Mouse (Mus musculus): ENCODE data around the gene Pacs2. TPM values are rescaled to one million over a fixed set of nuclear protein-coding genes. Genes with fewer than 3 reads are reported as not detected.

Pacs2 gene
- polyA plus RNA-seq, 1 experiment from 2014 or later, result 13.3 TPM

DNA sequence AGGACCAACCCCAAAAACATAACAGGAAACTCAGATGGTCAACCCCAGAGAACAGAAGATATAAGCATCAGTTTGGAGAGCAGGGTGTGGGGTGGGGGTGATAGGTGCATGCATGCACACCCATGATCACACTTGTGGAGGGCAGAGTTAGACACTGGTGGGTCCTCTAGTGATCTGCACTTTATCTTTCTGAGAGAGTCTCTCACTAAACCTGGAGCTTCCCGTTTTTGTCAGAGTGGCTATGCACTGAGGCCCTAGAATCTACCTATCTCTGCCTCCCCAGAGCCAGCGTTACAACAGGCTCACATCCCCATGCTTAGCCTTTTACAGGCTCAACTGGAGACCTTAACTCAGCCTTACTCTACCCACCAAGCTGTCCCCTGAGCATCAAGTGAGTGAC is 22.9 kb upstream of the Pacs2 start:
- WGBS, result 91% methylated on average over 2 of the region's 2 CpGs
- no peaks in the 10 kb centered on the region for H3K27me3 ChIP-seq
- no peak overlapping the region for H3K4me2 ChIP-seq
- peaks cover 61% of the 10 kb centered on the region for H3K36me3 ChIP-seq
- peaks cover 4% of the 10 kb centered on the region; the same call in 1 of the 2 replicates for H3K4me1 ChIP-seq
- no peak for ATAC-seq (ENCODE audit: insufficient number of reproducible peaks, insufficient read depth, low FRiP score, low TSS enrichment, low read depth)
- H3K9ac ChIP-seq, result no peak overlapping the region
- peak overlapping the region; percentile 60; the same call in 1 of the 2 replicates for H3K27ac ChIP-seq
- no peak overlapping the region for H3K4me3 ChIP-seq
- H3K9me3 ChIP-seq, result no peaks in the 10 kb centered on the region

DNA sequence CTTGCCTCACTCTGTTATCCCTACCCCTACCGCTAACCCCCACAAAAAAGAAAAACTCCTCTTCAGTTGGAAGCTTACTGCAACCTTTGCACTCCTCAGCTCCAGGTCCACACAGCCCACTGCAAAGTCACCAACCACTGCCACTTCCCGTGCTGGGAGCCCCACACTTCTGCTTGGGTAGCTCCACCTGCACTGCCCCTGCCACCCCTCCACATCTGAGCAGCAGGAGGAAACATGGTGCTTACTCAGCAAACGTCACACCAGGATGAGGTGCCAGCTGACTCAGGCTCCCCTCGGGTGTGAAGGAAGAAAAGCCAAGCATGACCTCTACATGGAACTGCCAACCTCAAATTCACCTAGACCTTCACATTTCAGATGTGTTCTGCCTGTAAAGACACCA is 20.2 kb upstream of the Pacs2 start:
- Histone ChIP-seq H3K4me1 (peaks cover 17% of the 10 kb centered on the region), H3K4me2 (no peak overlapping the region), H3K27ac (no peak overlapping the region), H3K4me3 (no peak overlapping the region), H3K9ac (no peak overlapping the region), H3K27me3 (no peaks in the 10 kb centered on the region), H3K9me3 (no peaks in the 10 kb centered on the region), H3K36me3 (peaks cover 47% of the 10 kb centered on the region)
- no peak for ATAC-seq (ENCODE audit: insufficient number of reproducible peaks, insufficient read depth, low FRiP score, low TSS enrichment, low read depth)
- 78% methylated on average over 4 of the region's 4 CpGs for WGBS

DNA sequence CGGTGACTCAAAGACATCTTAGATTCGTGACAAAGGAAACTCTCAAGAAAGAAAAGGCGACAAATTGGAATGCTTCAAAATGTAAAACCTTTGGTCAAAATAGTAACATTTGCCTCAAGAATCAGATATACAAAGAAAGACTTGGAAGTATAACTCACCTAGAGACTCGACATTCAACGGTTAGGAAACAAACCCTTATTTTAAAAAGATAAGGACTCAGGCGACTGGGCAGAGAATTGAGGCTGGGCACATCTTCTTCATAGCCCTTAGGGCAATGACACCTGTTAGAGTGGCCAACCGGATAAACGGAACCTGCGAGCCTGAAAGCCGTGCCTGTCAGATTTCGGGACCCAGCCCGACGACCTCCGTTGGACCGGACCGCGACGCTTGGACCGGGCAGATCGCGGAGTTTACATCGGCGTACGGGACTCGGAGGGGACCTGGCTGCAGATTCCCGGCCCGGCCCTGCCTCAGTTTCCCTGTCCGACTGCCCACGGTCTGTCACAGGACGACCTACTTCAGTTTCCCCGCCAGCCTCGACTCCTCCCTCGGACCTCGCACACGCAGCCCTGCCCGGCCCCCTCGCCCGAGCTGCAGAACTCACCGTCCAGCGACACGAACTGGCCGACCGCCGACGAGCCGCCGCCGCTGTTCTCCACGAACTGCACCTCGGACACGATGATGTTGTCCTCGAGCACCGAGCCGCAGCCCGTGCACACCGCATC is 14.6 kb upstream of the Pacs2 start:
- Histone ChIP-seq H3K4me3 (peak overlapping the region; percentile 92), H3K9ac (peak overlapping the region; percentile 97), H3K27me3 (no peaks in the 10 kb centered on the region), H3K4me1 (peaks cover 21% of the 10 kb centered on the region), H3K9me3 (no peaks in the 10 kb centered on the region), H3K4me2 (peak overlapping the region; percentile 82), H3K36me3 (peaks cover 21% of the 10 kb centered on the region), H3K27ac (peak overlapping the region; percentile 95)
- ATAC-seq (ENCODE audit: insufficient number of reproducible peaks, insufficient read depth, low FRiP score, low TSS enrichment, low read depth), result no peak
- WGBS, result 2% methylated on average over 53 of the region's 56 CpGs

DNA sequence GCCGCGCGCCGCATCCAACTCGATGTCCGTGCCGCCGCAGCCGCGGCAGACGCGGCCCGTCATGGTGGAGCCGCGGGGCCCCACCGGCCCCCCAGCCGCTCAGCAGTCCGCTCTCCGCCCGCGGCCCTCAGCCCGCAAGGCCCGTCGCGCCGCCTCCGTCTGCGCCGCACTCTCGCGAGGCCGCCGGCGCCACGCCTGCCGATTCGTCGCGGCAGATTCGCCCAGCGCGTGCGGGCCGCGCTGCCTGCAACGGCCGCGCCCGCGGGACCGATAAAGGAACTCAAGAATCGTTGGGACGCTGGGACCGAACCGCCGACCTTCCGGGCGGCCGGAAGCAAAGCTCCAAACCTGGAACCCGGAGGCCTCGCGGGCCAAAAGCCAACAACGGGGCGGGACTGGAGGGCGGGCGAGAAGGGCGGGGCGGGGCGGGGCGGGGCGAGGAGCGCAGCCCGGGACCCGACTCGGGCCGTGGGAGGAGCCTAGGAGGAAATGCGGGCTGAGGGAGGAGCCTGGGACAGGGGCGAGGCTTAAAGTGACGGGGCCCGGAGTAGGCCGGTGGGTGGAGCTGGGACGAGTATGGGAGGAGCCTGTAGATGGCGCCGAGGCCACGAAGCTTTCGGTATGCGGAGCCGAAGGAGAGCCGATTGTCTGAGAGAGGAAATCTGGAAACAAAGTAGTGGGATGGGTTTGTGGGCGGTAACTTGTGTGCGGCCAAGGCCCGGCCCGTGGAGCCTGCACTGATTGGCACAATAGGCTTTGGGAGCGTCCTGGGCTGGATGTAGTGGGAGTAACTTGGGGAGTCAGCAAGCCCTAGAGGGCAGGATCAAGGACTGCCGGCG is 13.8 kb upstream of the Pacs2 start, which contains the start of gene Brf1:
TSS of gene Brf1 (minus strand) at position 411 of the 839 bp plus-strand sequence.
- H3K9ac ChIP-seq, result peak within 1 kb of the TSS; percentile 97
- no peaks in the 10 kb centered on the region for H3K9me3 ChIP-seq
- no peaks in the 10 kb centered on the region for H3K27me3 ChIP-seq
- peaks cover 21% of the 10 kb centered on the region for H3K4me1 ChIP-seq
- peak; percentile 97 for ATAC-seq (ENCODE audit: insufficient number of reproducible peaks, insufficient read depth, low FRiP score, low TSS enrichment, low read depth)
- peaks cover 15% of the 10 kb centered on the region for H3K36me3 ChIP-seq
- H3K4me2 ChIP-seq, result peak within 1 kb of the TSS; percentile 82
- under 1% methylated on average over 94 of the region's 96 CpGs for WGBS
- H3K4me3 ChIP-seq, result peak within 1 kb of the TSS; percentile 92
- H3K27ac ChIP-seq, result peak within 1 kb of the TSS; percentile 95

DNA sequence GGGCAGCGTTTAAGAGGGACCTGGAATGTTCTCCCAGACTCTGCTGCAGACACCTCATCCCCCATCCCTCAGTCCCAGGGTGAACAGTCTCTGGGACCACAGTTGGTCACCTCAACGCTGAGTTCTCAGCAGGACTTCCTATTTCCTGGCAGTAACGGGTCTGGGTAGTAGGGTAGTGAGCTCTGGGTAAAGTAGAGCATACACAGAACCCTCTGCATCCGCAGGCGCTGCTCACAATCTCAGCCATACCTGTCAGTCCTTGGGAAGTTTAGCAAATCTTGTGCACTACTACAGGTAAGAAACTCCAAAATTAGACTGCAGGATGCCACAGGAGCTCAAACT is 13.2 kb upstream of the Pacs2 start:
- Histone ChIP-seq H3K4me3 (peak overlapping the region; percentile 92), H3K36me3 (peaks cover 10% of the 10 kb centered on the region), H3K4me2 (peak overlapping the region; percentile 82), H3K9ac (peak overlapping the region; percentile 97), H3K9me3 (no peaks in the 10 kb centered on the region), H3K27ac (peak overlapping the region; percentile 95), H3K4me1 (peaks cover 21% of the 10 kb centered on the region), H3K27me3 (no peaks in the 10 kb centered on the region)
- 3% methylated on average over 5 of the region's 5 CpGs for WGBS
- ATAC-seq (ENCODE audit: insufficient number of reproducible peaks, insufficient read depth, low FRiP score, low TSS enrichment, low read depth), result no peak; the same call in 1 of the 2 replicates

DNA sequence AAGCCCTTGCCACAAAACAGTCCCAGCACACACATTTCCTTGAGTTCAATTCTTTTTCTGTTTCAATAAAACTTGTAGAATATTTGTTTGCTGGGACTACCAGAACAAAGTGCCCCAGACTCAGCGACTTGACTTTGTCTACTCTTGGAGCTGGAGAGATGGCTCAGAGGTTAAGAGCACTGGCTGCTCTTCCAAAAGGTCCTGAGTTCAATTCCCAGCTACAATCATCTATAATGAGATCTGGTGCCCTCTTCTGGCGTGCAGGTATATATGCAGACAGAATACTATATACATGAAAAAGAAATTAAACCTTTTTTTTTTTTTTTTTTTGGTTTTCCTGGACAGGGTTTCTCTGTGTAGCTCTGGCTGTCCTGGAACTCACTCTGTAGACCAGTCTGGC is 11.6 kb upstream of the Pacs2 start:
- Histone ChIP-seq H3K27me3 (no peaks in the 10 kb centered on the region), H3K4me3 (no peak overlapping the region), H3K9ac (no peak overlapping the region), H3K27ac (no peak overlapping the region), H3K9me3 (no peaks in the 10 kb centered on the region), H3K36me3 (no peaks in the 10 kb centered on the region), H3K4me2 (no peak overlapping the region), H3K4me1 (peaks cover 21% of the 10 kb centered on the region)
- 40% methylated on average over 2 of the region's 2 CpGs for WGBS
- no peak for ATAC-seq (ENCODE audit: insufficient number of reproducible peaks, insufficient read depth, low FRiP score, low TSS enrichment, low read depth)

DNA sequence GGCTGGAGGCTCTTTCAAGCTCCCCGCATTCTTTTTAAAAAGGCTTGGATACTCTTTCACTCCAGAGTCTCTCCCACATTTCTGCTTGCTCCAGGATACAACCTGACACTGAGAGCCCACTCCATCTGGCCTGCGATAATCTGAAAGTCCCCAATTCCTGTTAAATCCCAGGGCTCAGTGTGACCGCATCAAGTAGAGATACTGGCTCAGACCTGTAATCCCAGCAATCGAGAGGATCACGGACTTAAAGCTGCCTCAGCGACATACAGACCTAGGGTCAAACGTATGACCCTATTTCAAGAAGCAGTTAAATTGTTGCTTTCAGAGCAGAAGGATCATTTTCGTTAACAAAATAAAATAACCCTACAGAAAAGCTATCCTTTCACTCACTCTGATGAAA is 10.3 kb upstream of the Pacs2 start:
- Histone ChIP-seq H3K27me3 (no peaks in the 10 kb centered on the region), H3K4me1 (peaks cover 10% of the 10 kb centered on the region), H3K9me3 (no peaks in the 10 kb centered on the region), H3K4me2 (no peak overlapping the region), H3K4me3 (no peak overlapping the region), H3K9ac (no peak overlapping the region), H3K27ac (no peak overlapping the region), H3K36me3 (no peaks in the 10 kb centered on the region)
- no peak for ATAC-seq (ENCODE audit: insufficient number of reproducible peaks, insufficient read depth, low FRiP score, low TSS enrichment, low read depth)
- WGBS, result 69% methylated on average over 8 of the region's 8 CpGs

DNA sequence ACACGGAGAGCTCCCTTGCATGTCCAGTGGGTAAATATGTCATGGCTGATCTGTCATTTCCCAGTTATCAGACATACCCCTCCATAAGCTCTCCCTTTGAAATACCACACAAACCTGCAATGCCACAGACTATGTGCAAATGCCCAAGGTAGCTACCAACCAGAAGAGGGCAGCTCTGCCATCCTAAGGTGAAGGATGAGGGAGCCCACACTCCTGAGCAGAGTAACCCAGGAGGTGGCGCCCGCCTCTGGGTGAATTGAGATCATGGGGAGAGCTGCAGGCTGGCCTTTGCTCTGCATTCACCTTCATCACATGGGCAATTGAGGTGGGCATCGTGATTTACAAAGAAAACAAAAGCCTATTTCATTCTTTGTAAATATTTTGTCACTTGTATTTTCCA is 9.3 kb upstream of the Pacs2 start:
- Histone ChIP-seq H3K27me3 (no peaks in the 10 kb centered on the region), H3K4me2 (no peak overlapping the region), H3K4me3 (no peak overlapping the region), H3K27ac (no peak overlapping the region), H3K36me3 (no peaks in the 10 kb centered on the region), H3K9me3 (no peaks in the 10 kb centered on the region), H3K4me1 (peaks cover 7% of the 10 kb centered on the region), H3K9ac (no peak overlapping the region)
- WGBS, result 37% methylated on average over 4 of the region's 4 CpGs
- ATAC-seq (ENCODE audit: insufficient number of reproducible peaks, insufficient read depth, low FRiP score, low TSS enrichment, low read depth), result no peak

DNA sequence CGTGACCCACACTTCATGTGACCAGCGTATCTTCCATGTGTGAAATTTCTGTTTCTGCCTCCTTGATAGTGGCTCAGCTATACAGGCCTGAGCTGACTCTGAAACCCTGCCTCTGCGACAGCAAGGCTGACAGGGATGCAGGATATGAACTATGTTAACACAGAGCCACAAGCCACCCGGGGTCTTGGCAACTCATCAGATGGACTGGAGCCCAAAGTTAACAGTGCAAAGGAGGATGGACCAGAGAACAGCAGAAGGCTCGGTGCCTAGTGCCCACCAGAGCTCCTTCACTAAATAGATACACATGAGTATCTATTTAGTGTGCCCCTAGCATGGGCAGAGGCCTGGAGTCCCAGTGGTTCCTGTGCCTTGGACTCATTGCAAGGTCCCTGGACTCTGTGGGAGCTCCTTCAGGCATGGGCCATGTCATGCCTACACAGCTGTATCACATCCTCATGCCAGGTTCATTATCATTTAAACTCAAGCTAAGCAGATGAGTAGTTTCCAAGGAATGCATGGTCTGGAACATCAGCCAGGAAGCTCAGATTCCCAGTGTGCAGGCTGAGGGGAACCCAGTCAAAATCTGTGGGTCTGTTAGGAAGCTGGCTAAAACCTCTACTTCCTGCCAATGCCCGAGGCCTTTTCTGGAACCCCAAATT is 2.5 kb upstream of the Pacs2 start:
- ATAC-seq (ENCODE audit: insufficient number of reproducible peaks, insufficient read depth, low FRiP score, low TSS enrichment, low read depth), result no peak
- Histone ChIP-seq H3K9ac (no peak overlapping the region), H3K4me1 (peaks cover 30% of the 10 kb centered on the region), H3K4me3 (no peak overlapping the region), H3K4me2 (no peak overlapping the region), H3K27me3 (no peaks in the 10 kb centered on the region), H3K9me3 (no peaks in the 10 kb centered on the region), H3K27ac (no peak overlapping the region), H3K36me3 (no peaks in the 10 kb centered on the region)
- WGBS, result 82% methylated on average over 6 of the region's 6 CpGs

DNA sequence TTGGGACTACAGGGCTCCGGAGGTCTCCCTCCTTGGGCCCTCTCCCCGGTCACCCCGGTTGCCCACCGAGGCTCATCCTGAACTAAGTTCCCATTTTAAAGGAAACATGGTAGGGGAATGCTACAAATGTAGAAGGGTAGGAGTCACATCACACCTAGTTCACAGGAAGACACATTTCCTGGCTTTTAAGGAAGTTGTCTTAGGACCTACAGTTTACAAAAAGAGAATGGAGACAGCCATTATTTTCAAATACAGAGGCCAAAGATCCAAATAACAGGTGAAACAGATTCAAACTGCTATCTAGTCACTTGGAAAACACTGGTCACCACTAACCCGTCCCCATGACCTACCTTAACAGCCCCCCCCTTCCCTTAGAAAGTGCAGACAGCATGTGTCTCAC is 1.9 kb upstream of the Pacs2 start:
- H3K27ac ChIP-seq, result peak overlapping the region; percentile 88
- no peaks in the 10 kb centered on the region for H3K27me3 ChIP-seq
- no peak overlapping the region for H3K4me2 ChIP-seq
- H3K9ac ChIP-seq, result no peak overlapping the region
- H3K4me1 ChIP-seq, result peaks cover 32% of the 10 kb centered on the region
- WGBS, result 93% methylated on average over 5 of the region's 5 CpGs
- H3K4me3 ChIP-seq, result no peak overlapping the region
- no peaks in the 10 kb centered on the region for H3K36me3 ChIP-seq
- no peaks in the 10 kb centered on the region for H3K9me3 ChIP-seq
- no peak for ATAC-seq (ENCODE audit: insufficient number of reproducible peaks, insufficient read depth, low FRiP score, low TSS enrichment, low read depth)

DNA sequence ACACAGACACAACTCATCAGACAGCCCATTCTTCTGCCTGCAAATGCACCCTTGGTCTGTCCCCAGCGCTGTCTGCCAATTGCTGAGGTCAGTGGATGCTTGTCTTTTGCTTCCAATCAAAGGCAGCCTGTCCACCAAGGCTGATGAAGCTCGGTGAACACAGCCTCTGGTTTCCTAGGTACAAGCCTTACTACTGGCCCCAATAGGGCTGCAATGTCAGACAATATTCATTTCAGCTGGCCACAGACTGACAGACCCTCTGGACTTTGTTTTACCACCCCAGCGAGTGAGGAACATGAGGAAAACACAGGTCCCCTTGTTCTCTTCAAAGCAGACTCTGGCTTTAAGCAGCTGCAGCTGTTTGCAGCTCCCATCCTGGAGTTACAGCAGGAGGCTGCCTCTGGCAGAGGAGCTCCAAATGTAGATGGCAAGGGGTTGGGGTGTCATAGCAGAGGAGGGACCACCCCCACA is 1.3 kb upstream of the Pacs2 start:
- Histone ChIP-seq H3K9ac (peak overlapping the region; percentile 84), H3K27me3 (no peaks in the 10 kb centered on the region), H3K36me3 (no peaks in the 10 kb centered on the region), H3K4me1 (peaks cover 32% of the 10 kb centered on the region), H3K27ac (peak overlapping the region; percentile 88), H3K4me2 (peak overlapping the region; percentile 89), H3K4me3 (peak overlapping the region; percentile 95; the same call in 1 of the 2 replicates), H3K9me3 (no peaks in the 10 kb centered on the region)
- WGBS, result 34% methylated on average over 3 of the region's 3 CpGs
- no peak for ATAC-seq (ENCODE audit: insufficient number of reproducible peaks, insufficient read depth, low FRiP score, low TSS enrichment, low read depth)

Measured in embryonic facial prominence, embryonic 13.5 days (tissue).